Mouse (Mus musculus): Measurements from ENCODE around the gene 9030025P20Rik. TPM values are rescaled to one million over a fixed set of nuclear protein-coding genes. Genes with fewer than 3 reads are reported as not detected.
"Not testable (repeated sequence)": the region's sequence is repeated elsewhere in the genome, so short reads cannot be mapped to it uniquely, and the experiment has no call there.

The 9030025P20Rik gene
- polyA plus RNA-seq, 1 experiment from 2014 or later = 13.1 TPM

- not testable (repeated sequence) for H3K27me3 ChIP-seq (ENCODE audit: control insufficient read depth, insufficient read depth, low read length); DNase-seq (ENCODE audit: low spot score)
- no CpG with 5 or more reads among the region's 44 CpGs for WGBS
Observed at GRCm38 (mm10) chr17:14961557-14962154, 16.6 kb upstream of the 9030025P20Rik start.

GRCm38 (mm10) chr17:14968373-14968913 lies 9.8 kb upstream of the 9030025P20Rik start:
- H3K9me3 ChIP-seq (ENCODE audit: control insufficient read depth, low read length); H3K27me3 ChIP-seq (ENCODE audit: control insufficient read depth, insufficient read depth, low read length); H3K27ac ChIP-seq (ENCODE audit: low read depth, low read length); DNase-seq (ENCODE audit: low spot score); H3K4me2 ChIP-seq (ENCODE audit: low read depth, low read length, severe bottlenecking); H3K4me1 ChIP-seq (replicated peaks; ENCODE audit: control insufficient read depth, insufficient read depth, low read length); H3K4me3 ChIP-seq (ENCODE audit: low read depth, low read length); ATAC-seq (replicated peaks; ENCODE audit: low FRiP score); H3K9ac ChIP-seq (ENCODE audit: low read length); H3K36me3 ChIP-seq (ENCODE audit: control insufficient read depth, insufficient read depth, low read length): not testable (repeated sequence)
- no CpG with 5 or more reads among the region's 6 CpGs for WGBS

More at GRCm38 (mm10) chr17:14961557-14962154, 16.6 kb upstream of the 9030025P20Rik start:
- not testable (repeated sequence) for H3K4me3 ChIP-seq (ENCODE audit: low read depth, low read length); H3K4me2 ChIP-seq (ENCODE audit: low read depth, low read length, severe bottlenecking); H3K4me1 ChIP-seq (replicated peaks; ENCODE audit: control insufficient read depth, insufficient read depth, low read length); H3K9me3 ChIP-seq (ENCODE audit: control insufficient read depth, low read length); H3K27ac ChIP-seq (ENCODE audit: low read depth, low read length); H3K9ac ChIP-seq (ENCODE audit: low read length); H3K36me3 ChIP-seq (ENCODE audit: control insufficient read depth, insufficient read depth, low read length)
- ATAC-seq (replicated peaks; ENCODE audit: low FRiP score) = peak; percentile 94

DNA sequence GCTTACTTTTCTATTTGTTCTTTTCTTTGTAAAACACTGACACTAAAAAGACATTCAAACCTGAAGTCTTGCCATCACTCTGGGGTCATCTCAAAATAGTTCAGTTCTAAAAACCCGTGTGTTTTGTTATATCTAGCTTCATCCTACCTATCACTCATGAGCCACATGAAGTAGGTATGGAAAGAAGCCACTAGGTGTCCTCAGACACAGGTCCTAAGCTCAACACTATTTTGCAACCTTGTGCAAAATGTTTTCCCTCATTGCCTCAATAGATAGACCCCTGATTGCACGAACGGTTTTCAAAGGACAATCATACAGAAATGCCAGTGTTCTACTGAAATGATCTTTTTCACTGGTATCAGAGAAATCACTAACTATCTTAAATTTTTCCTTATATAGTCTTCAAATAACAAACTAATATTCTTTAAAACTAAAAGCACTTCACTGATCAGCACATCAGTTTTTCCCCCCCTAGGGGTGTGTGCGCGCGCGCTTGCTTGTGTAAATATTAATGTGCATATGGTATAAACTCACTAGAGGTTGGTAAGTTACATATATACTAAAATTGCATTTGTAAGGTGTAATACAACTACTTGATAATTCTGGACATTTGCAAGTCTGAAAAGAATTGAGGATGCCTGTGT lies 428 bp upstream of the 9030025P20Rik start:
- not testable (repeated sequence) for DNase-seq (ENCODE audit: low spot score); H3K4me3 ChIP-seq (ENCODE audit: low read depth, low read length); H3K4me2 ChIP-seq (ENCODE audit: low read depth, low read length, severe bottlenecking); H3K4me1 ChIP-seq (replicated peaks; ENCODE audit: control insufficient read depth, insufficient read depth, low read length); H3K27ac ChIP-seq (ENCODE audit: low read depth, low read length); H3K9ac ChIP-seq (ENCODE audit: low read length); H3K9me3 ChIP-seq (ENCODE audit: control insufficient read depth, low read length); H3K36me3 ChIP-seq (ENCODE audit: control insufficient read depth, insufficient read depth, low read length); H3K27me3 ChIP-seq (ENCODE audit: control insufficient read depth, insufficient read depth, low read length)
- ATAC-seq (replicated peaks; ENCODE audit: low FRiP score) = peak; percentile 8; the same call in 1 of the 2 replicates
- 2% methylated on average over 4 of the region's 7 CpGs for WGBS

DNA sequence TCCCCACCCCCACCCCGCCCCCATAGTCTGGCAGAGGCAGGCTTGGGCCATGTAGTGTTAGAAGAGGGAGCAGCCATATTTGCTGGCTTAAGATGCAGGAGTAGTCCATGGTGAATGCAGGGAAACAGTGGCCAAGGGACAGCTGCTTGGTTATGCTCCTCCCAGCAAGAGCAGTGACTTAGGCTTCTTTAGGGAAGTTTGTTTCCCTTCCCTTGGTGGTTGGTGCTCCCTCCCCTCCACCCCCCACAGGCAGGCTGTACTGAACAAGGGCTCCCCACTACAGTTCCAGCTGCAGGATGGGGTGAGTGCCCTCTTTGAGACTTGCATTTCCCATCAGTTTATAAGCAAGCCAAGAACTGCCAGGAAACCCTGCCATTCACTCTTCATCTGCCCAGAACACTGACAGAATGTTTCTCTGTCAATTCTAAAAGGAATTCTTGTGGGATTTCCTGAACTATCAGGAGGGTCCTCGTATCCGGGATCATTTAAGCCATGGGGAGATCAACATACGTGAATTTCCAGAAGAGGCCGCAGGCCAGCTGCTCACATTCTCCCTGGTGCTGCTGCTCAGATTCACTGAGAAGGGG lies 11.9 kb downstream of the 9030025P20Rik start:
- DNase-seq (ENCODE audit: low spot score); H3K36me3 ChIP-seq (ENCODE audit: control insufficient read depth, insufficient read depth, low read length); H3K4me2 ChIP-seq (ENCODE audit: low read depth, low read length, severe bottlenecking); H3K9ac ChIP-seq (ENCODE audit: low read length); H3K9me3 ChIP-seq (ENCODE audit: control insufficient read depth, low read length); H3K4me1 ChIP-seq (replicated peaks; ENCODE audit: control insufficient read depth, insufficient read depth, low read length); H3K27ac ChIP-seq (ENCODE audit: low read depth, low read length); H3K4me3 ChIP-seq (ENCODE audit: low read depth, low read length); ATAC-seq (replicated peaks; ENCODE audit: low FRiP score); H3K27me3 ChIP-seq (ENCODE audit: control insufficient read depth, insufficient read depth, low read length): not testable (repeated sequence)
- 89% methylated on average over 4 of the region's 5 CpGs for WGBS

DNA sequence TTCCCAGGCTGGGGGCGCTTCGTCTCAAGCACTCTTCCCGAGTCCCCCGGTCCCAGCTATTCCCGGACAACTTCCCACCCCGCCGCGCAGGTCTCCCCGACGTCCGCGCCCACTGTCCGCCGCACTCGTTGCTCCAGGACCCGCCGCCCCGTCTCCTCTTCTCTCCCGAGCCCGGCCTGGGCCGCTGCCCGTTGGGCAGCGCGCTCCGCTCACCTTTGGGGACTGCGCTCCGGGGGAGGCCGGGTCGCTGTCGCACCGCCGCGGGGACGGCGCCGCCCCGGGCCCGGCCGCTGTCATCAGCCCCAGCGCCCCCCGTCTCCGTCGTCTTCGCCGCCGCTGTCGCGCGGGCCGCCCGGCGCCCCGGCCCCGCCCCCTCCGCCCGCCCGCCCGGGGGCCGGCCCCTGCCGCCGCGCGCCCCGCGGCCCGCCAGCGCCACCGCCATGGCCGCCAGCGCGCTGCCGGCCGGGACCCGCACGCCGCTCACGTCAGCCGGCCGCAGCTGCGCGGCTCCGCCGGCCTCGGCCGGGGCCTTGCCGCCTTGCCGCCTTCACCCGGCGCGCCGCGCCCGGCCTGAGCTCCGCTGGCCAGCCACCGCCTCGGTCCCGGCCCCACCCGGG lies 14.4 kb downstream of the 9030025P20Rik start:
- H3K27ac ChIP-seq (ENCODE audit: low read depth, low read length); H3K36me3 ChIP-seq (ENCODE audit: control insufficient read depth, insufficient read depth, low read length); DNase-seq (ENCODE audit: low spot score); H3K4me1 ChIP-seq (replicated peaks; ENCODE audit: control insufficient read depth, insufficient read depth, low read length); H3K4me3 ChIP-seq (ENCODE audit: low read depth, low read length); H3K9ac ChIP-seq (ENCODE audit: low read length); H3K27me3 ChIP-seq (ENCODE audit: control insufficient read depth, insufficient read depth, low read length); H3K4me2 ChIP-seq (ENCODE audit: low read depth, low read length, severe bottlenecking); H3K9me3 ChIP-seq (ENCODE audit: control insufficient read depth, low read length): not testable (repeated sequence)
- peak; percentile 69; the same call in 1 of the 2 replicates for ATAC-seq (replicated peaks; ENCODE audit: low FRiP score)
- WGBS = no CpG with 5 or more reads among the region's 98 CpGs

DNA sequence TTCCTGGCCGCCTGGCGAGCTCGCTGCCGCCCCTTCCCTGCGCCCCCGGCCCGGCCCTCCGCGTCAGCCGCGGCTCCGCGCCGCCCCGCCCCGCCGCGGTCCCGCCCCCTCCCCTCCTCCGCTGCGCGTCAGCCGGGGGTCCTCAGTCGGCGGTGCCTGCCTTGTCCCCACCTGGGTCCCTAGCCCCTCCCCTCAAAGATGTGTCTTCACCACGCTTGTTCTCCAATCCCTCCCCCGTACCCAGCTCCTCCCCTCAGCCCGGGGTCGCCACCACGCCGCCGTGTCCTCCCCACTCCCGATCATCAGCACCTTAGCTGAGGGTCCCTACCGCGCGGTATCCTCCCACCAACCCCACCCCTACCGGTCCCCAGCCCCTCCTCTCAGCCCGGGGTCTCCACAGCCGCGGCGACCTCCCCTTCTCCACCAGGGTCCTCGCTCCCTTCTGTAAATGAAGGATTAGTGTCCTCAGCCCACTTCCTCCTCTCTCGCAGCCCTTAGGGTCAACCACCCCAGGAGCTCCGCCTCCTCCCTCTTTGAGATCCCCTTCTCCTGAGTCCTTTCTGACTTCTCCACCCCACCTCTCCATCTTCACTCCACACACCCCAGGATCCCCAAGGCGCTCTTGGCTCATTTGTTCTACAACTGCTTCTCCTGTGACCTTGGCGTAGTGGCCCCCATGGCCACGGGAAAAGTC lies 15.0 kb downstream of the 9030025P20Rik start:
- not testable (repeated sequence) for H3K4me1 ChIP-seq (replicated peaks; ENCODE audit: control insufficient read depth, insufficient read depth, low read length); H3K4me2 ChIP-seq (ENCODE audit: low read depth, low read length, severe bottlenecking); H3K27me3 ChIP-seq (ENCODE audit: control insufficient read depth, insufficient read depth, low read length); H3K9me3 ChIP-seq (ENCODE audit: control insufficient read depth, low read length); H3K9ac ChIP-seq (ENCODE audit: low read length); H3K27ac ChIP-seq (ENCODE audit: low read depth, low read length); H3K36me3 ChIP-seq (ENCODE audit: control insufficient read depth, insufficient read depth, low read length); DNase-seq (ENCODE audit: low spot score); H3K4me3 ChIP-seq (ENCODE audit: low read depth, low read length)
- no CpG with 5 or more reads among the region's 47 CpGs for WGBS
- peak; percentile 89 for ATAC-seq (replicated peaks; ENCODE audit: low FRiP score)

GRCm38 (mm10) chr17:14994140-14994539 lies 15.9 kb downstream of the 9030025P20Rik start:
- not testable (repeated sequence) for H3K27ac ChIP-seq (ENCODE audit: low read depth, low read length); H3K4me1 ChIP-seq (replicated peaks; ENCODE audit: control insufficient read depth, insufficient read depth, low read length); H3K4me2 ChIP-seq (ENCODE audit: low read depth, low read length, severe bottlenecking); DNase-seq (ENCODE audit: low spot score); H3K36me3 ChIP-seq (ENCODE audit: control insufficient read depth, insufficient read depth, low read length); H3K9ac ChIP-seq (ENCODE audit: low read length); ATAC-seq (replicated peaks; ENCODE audit: low FRiP score); H3K9me3 ChIP-seq (ENCODE audit: control insufficient read depth, low read length); H3K4me3 ChIP-seq (ENCODE audit: low read depth, low read length); H3K27me3 ChIP-seq (ENCODE audit: control insufficient read depth, insufficient read depth, low read length)
- no CpG with 5 or more reads among the region's 5 CpGs for WGBS

DNA sequence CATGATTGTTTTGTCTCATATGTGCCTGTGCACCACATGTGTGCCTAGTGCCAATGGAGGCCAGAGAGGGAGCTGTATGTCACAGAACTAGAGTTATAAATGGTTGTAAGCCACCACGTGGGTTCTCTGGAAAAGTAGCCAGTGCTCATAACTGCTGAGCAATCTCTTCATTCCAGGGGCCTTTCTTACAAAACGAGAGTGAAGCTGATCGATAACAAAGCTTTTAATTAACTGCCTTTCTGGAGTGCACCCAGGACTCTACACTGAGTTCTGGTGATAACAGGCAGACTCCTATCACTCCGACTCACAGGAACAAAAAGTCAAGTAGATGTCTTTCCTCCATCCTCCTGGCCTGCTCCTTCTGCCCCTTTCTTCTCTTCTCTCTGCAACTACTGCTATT lies 21.8 kb downstream of the 9030025P20Rik start:
- not testable (repeated sequence) for ATAC-seq (replicated peaks; ENCODE audit: low FRiP score); H3K36me3 ChIP-seq (ENCODE audit: control insufficient read depth, insufficient read depth, low read length); H3K9me3 ChIP-seq (ENCODE audit: control insufficient read depth, low read length); H3K9ac ChIP-seq (ENCODE audit: low read length); H3K27me3 ChIP-seq (ENCODE audit: control insufficient read depth, insufficient read depth, low read length); DNase-seq (ENCODE audit: low spot score); H3K4me3 ChIP-seq (ENCODE audit: low read depth, low read length); H3K4me1 ChIP-seq (replicated peaks; ENCODE audit: control insufficient read depth, insufficient read depth, low read length); H3K4me2 ChIP-seq (ENCODE audit: low read depth, low read length, severe bottlenecking); H3K27ac ChIP-seq (ENCODE audit: low read depth, low read length)
- WGBS = no CpG with 5 or more reads among the region's 4 CpGs

Measured in forebrain, embryonic 11.5 days (tissue).